Mouse (Mus musculus) neural tube, embryonic 14.5 days (tissue): Measurements from ENCODE around the gene Nup160. TPM values are rescaled to one million over a fixed set of nuclear protein-coding genes. Genes with fewer than 3 reads are reported as not detected.
A peak's percentile ranks its signal among the peaks of the same experiment; 100 is the strongest.

Experiments
- ATAC-seq: fragments of 200-750 bp; cut with Nextera tagmentation; 2 replicates; pipeline ENCODE4 v1.8.0; 2017; ENCODE audit warnings: low read depth, mild to moderate bottlenecking, moderate TSS enrichment, moderate library complexity
- H3K27ac ChIP-seq: fragments of 300-500 bp; sonication (generic); 2 replicates; pipeline ENCODE4 v1.5.1; 2014; ENCODE audit warnings: low read depth, mild to moderate bottlenecking, control low read depth, low read length, moderate library complexity, mixed read lengths
- H3K27me3 ChIP-seq: fragments of 300-500 bp; sonication (generic); 2 replicates; pipeline ENCODE4 v1.6.1; 2014; ENCODE audit warnings: low read length; ENCODE audit not compliant: control insufficient read depth, insufficient read depth
- H3K36me3 ChIP-seq: fragments of 300-500 bp; sonication (generic); 2 replicates; pipeline ENCODE4 v1.6.1; 2014; ENCODE audit warnings: low read length, mixed read lengths; ENCODE audit not compliant: control insufficient read depth, insufficient read depth
- H3K4me1 ChIP-seq: fragments of 300-500 bp; sonication (generic); 2 replicates; pipeline ENCODE4 v1.6.1; 2014; ENCODE audit warnings: low read length; ENCODE audit not compliant: control insufficient read depth, insufficient read depth
- H3K4me2 ChIP-seq: fragments of 300-500 bp; sonication (generic); 2 replicates; pipeline ENCODE4 v1.6.1; 2014; ENCODE audit warnings: mild to moderate bottlenecking, low read depth, low read length, control low read depth
- H3K4me3 ChIP-seq: fragments of 300-500 bp; sonication (generic); 2 replicates; pipeline ENCODE4 v1.5.1; 2014; ENCODE audit warnings: low read depth, low read length, control low read depth, mixed read lengths
- H3K9ac ChIP-seq: fragments of 300-500 bp; sonication (generic); replicated peaks from 2 replicates; pipeline ENCODE4 v1.6.1; 2014; ENCODE audit warnings: low read depth, mild to moderate bottlenecking, control low read depth, low read length, mixed read lengths
- H3K9me3 ChIP-seq: fragments of 300-500 bp; sonication (generic); 2 replicates; pipeline ENCODE4 v1.6.1; 2016; ENCODE audit warnings: low read length; ENCODE audit not compliant: control insufficient read depth
- WGBS: fragments of 180-500 bp; shearing (Covaris S2); extraction: QIAGEN DNeasy Blood & Tissue Kit; methylation state at CpG from one replicate; pipeline ENCODE4 v1.1.7; 2014; 5-methylcytosine and 5-hydroxymethylcytosine counted together
- polyA plus RNA-seq: library from polyadenylated mRNA; unstranded; fragments of >200 nt; fragmentation: Nextera tagmentation; extraction: Ambion mirVana; gene quantifications from 2 replicates; pipeline ENCODE4 v1.2.1, GENCODE M21; 2014

The Nup160 gene
- polyA plus RNA-seq, 1 experiment from 2014 or later, result 29.2 TPM

DNA sequence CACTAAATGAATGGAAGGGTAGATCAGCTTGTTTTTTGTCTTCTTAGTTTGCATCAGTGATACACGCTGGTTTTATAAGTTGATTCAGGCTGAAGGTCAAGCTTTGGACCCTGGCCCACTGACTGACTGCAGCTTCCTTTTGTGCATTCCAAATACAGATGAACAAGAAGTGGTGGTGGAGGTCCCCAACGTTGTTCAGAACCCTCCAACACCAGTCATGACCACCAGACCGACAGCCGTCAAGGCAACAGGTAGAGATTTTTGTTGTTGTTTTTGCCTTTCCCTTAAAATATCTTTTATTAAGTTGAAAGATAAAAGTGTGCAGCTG, 69.5 kb downstream of the Nup160 start:
- Histone ChIP-seq H3K36me3 (peaks cover 5% of the 10 kb centered on the region), H3K4me3 (peak overlapping the region; percentile 95), H3K9me3 (no peaks in the 10 kb centered on the region), H3K27me3 (no peaks in the 10 kb centered on the region), H3K27ac (peak overlapping the region; percentile 97; the same call in 1 of the 2 replicates), H3K4me2 (peak overlapping the region; percentile 94), H3K9ac (peak overlapping the region; percentile 95), H3K4me1 (peaks cover 21% of the 10 kb centered on the region)
- WGBS, result 16% methylated on average over 4 of the region's 4 CpGs
- no peak for ATAC-seq

GRCm38 (mm10) chr2:90747131-90747530, 70.1 kb downstream of the Nup160 start:
- Histone ChIP-seq H3K9me3 (no peaks in the 10 kb centered on the region), H3K27ac (no peak overlapping the region), H3K4me1 (peaks cover 21% of the 10 kb centered on the region), H3K9ac (no peak overlapping the region), H3K4me2 (peak overlapping the region; percentile 94), H3K4me3 (peak overlapping the region; percentile 95), H3K27me3 (no peaks in the 10 kb centered on the region), H3K36me3 (peaks cover 6% of the 10 kb centered on the region)
- WGBS, result 92% methylated on average over 10 of the region's 10 CpGs
- no peak for ATAC-seq

DNA sequence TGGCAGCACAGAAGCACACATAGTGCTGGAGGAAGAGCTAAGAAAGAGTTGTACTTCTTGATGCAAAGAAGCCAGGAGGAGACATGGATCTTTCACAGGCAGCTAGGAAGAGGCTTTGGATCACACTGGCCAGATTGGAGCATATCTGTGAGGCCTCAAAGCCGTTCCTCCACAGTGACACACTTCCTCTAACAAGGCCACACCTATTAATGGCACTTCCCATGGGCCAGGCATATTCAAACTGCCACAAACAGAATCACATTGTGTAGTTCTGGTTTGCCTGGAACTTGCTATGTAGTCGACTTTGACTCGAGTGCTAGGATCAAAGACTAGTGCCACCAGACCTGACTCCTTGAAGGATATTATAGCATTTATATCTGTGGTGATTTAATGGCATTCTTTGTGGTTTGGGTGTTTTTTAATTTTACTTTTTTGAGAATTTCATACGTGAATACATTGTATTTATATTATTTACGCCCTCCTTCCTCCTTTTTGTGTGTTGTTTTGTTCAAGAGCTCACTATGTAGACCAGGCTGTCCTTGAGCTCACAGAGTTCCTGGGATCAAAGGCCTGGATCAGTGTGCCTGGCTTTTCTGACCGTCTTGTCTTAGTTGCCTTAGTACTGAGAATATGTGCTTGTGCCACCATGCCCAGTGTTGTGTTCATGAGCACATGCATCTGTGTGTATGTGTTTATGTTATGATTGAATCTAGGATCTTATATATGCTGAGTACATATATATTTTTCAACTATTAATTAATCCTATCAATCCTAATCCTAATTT, 72.9 kb downstream of the Nup160 start:
- WGBS, result 87% methylated on average over 6 of the region's 6 CpGs

GRCm38 (mm10) chr2:90753565-90753964, 76.5 kb downstream of the Nup160 start:
- no peak overlapping the region for H3K4me3 ChIP-seq
- H3K9me3 ChIP-seq, result no peaks in the 10 kb centered on the region
- no peak overlapping the region for H3K4me2 ChIP-seq
- no peak overlapping the region for H3K27ac ChIP-seq
- no peak overlapping the region for H3K9ac ChIP-seq
- H3K27me3 ChIP-seq, result no peaks in the 10 kb centered on the region
- no peak for ATAC-seq
- H3K36me3 ChIP-seq, result peaks cover 61% of the 10 kb centered on the region
- H3K4me1 ChIP-seq, result peaks cover 4% of the 10 kb centered on the region
- WGBS, result 89% methylated on average over 2 of the region's 2 CpGs

More for the DNA sequence above, 72.9 kb downstream of the Nup160 start:
- no peak overlapping the region for H3K4me3 ChIP-seq
- peaks cover 15% of the 10 kb centered on the region for H3K4me1 ChIP-seq
- ATAC-seq, result no peak
- H3K9me3 ChIP-seq, result no peaks in the 10 kb centered on the region
- H3K27ac ChIP-seq, result no peak overlapping the region
- H3K4me2 ChIP-seq, result no peak overlapping the region
- H3K36me3 ChIP-seq, result peaks cover 31% of the 10 kb centered on the region
- no peaks in the 10 kb centered on the region for H3K27me3 ChIP-seq
- H3K9ac ChIP-seq, result no peak overlapping the region

- Histone ChIP-seq H3K9me3 (no peaks in the 10 kb centered on the region), H3K4me1 (no peaks in the 10 kb centered on the region), H3K27ac (no peak overlapping the region), H3K4me3 (no peak overlapping the region), H3K27me3 (no peaks in the 10 kb centered on the region), H3K36me3 (peaks cover 67% of the 10 kb centered on the region), H3K4me2 (no peak overlapping the region), H3K9ac (no peak overlapping the region)
- WGBS, result 100% methylated on average over 3 of the region's 3 CpGs
- no peak for ATAC-seq
Measured at GRCm38 (mm10) chr2:90754188-90754587, 77.2 kb downstream of the Nup160 start.

DNA sequence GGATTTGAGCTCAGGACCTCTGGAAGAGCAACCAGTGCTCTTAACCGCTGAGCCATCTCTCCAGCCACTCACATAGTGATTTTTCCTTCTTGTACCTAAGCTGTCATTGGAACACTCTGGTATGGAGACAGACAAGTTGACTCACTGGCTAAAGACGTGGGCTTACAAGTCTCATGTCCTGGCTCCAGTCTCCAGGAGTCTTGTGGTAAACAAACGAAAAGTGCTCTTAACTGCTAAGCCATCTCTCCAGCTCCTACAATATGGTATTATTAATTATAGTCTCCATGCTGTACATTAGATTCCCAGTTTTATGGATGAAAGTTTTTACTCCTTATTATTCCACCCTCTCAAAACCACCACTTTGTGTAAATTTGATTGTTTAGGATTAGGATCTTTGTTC, 88.1 kb downstream of the Nup160 start:
- Histone ChIP-seq H3K9ac (no peak overlapping the region), H3K4me3 (no peak overlapping the region), H3K27me3 (no peaks in the 10 kb centered on the region), H3K4me2 (no peak overlapping the region), H3K4me1 (no peaks in the 10 kb centered on the region), H3K27ac (no peak overlapping the region), H3K36me3 (peaks cover 87% of the 10 kb centered on the region), H3K9me3 (no peaks in the 10 kb centered on the region)
- 94% methylated on average over 3 of the region's 3 CpGs for WGBS
- ATAC-seq, result no peak

DNA sequence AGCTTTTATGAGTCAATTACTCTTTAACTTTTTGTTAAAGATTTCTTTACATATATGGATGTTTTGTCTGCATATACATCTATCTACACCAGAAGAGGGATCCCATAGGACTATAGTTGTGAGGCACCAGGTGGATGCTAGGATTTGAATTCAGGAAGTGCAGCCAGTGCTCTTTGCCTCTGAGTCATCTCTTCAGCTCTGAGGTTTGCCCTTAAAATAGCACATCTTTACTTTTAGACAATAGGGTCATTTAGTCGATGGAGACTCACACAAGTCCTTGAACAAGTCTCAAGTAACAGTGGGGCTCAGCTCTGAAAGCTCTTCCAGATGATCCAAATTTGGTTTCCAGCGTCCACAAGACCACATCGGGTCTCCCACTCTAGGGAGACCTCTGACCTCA, 104.3 kb downstream of the Nup160 start:
- ATAC-seq, result no peak
- Histone ChIP-seq H3K4me3 (no peak overlapping the region), H3K9ac (no peak overlapping the region), H3K36me3 (peaks cover 35% of the 10 kb centered on the region), H3K4me1 (no peaks in the 10 kb centered on the region), H3K9me3 (no peaks in the 10 kb centered on the region), H3K27me3 (no peaks in the 10 kb centered on the region), H3K27ac (no peak overlapping the region), H3K4me2 (no peak overlapping the region)
- 46% methylated on average over 3 of the region's 3 CpGs for WGBS

DNA sequence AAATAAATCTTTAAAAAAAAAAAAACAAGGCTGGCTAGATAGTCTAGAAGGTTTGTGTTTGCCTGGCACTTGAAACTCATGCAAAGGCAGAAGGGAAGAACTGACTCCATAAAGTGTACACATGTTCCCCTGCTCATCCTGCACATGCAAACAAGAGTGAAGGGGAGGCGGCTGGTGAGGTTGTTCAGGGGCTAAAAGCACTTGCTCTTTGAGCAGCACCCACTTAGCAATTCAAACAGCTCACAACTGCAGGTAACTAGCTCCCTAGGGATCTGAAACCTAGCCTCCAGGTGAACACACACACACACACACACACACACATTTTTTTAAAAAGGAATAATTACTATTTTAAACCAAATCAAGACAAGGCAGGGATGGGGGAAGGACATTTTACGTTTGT, 104.9 kb downstream of the Nup160 start:
- Histone ChIP-seq H3K4me2 (no peak overlapping the region), H3K36me3 (peaks cover 35% of the 10 kb centered on the region), H3K9ac (no peak overlapping the region), H3K4me3 (no peak overlapping the region), H3K27ac (no peak overlapping the region), H3K4me1 (no peaks in the 10 kb centered on the region), H3K9me3 (no peaks in the 10 kb centered on the region), H3K27me3 (no peaks in the 10 kb centered on the region)
- no peak for ATAC-seq
- 33% methylated on average over 2 of the region's 2 CpGs for WGBS

- Histone ChIP-seq H3K27me3 (no peaks in the 10 kb centered on the region), H3K9me3 (no peaks in the 10 kb centered on the region), H3K9ac (no peak within 1 kb of the TSS), H3K36me3 (peaks cover 30% of the 10 kb centered on the region), H3K4me3 (peak within 1 kb of the TSS; percentile 12; the same call in 1 of the 2 replicates), H3K4me1 (no peaks in the 10 kb centered on the region), H3K4me2 (peak within 1 kb of the TSS; percentile 46), H3K27ac (no peak within 1 kb of the TSS)
- 6% methylated on average over 11 of the region's 11 CpGs for WGBS
- ATAC-seq, result peak; percentile 48; the same call in 1 of the 2 replicates
Measured at GRCm38 (mm10) chr2:90782458-90782857, 105.4 kb downstream of the Nup160 start, which contains the start of gene Agbl2. TSS of gene Agbl2 (plus strand) at chr2:90782727.
